Mouse (Mus musculus) myocyte (in vitro differentiated cells): ENCODE results near the gene Tap2.

Source experiments
- MAX ChIP-seq: IDR thresholded peaks from one replicate; pipeline ENCODE4 v1.6.1; 2011; ENCODE audit warnings: low read depth, mild to moderate bottlenecking, control low read depth
- MYOG ChIP-seq, 3 experiments: IDR thresholded peaks; one replicate each; pipeline ENCODE4 v1.6.1; 2011; ENCODE audit warnings: control low read depth in 2 of 3, low read depth in 2 of 3, mild to moderate bottlenecking in 2 of 3; ENCODE audit not compliant: insufficient read length in 2 of 3, control insufficient read depth in 1 of 3, insufficient read depth in 1 of 3
- POLR2A ChIP-seq: IDR thresholded peaks from one replicate; pipeline ENCODE4 v1.6.1; 2011; ENCODE audit warnings: low read depth, mild to moderate bottlenecking, control low read depth, moderate library complexity; ENCODE audit not compliant: insufficient read length
- POLR2AphosphoS2 ChIP-seq: IDR thresholded peaks from one replicate; pipeline ENCODE4 v1.6.1; 2011; ENCODE audit warnings: low read depth, control low read depth; ENCODE audit not compliant: insufficient read length
- USF1 ChIP-seq: IDR thresholded peaks from one replicate; pipeline ENCODE4 v1.6.1; 2011; ENCODE audit warnings: low read depth, mild to moderate bottlenecking, control low read depth, moderate library complexity

- no peak for TF ChIP-seq POLR2A
- TF ChIP-seq MAX = no peak
- TF ChIP-seq USF1 = no peak
- no peak for TF ChIP-seq MYOG (IDR thresholded peaks at IDR 0.05; ENCODE audit: control insufficient read depth in 1 of 3, insufficient read depth in 1 of 3, insufficient read length in 2 of 3, low read depth in 2 of 3)
- no peak for TF ChIP-seq POLR2AphosphoS2
Measured at GRCm38 (mm10) chr17:34208421-34208820, 5.1 kb downstream of the Tap2 start.
